Mouse (Mus musculus) neural tube, embryonic 12.5 days (tissue): ENCODE measurements around the gene Bag6. TPM values are rescaled to one million over a fixed set of nuclear protein-coding genes. Genes with fewer than 3 reads are reported as not detected.
A peak's percentile ranks its signal among the peaks of the same experiment; 100 is the strongest.

ENCODE experiments used
- ATAC-seq: fragments of 200-750 bp; cut with Nextera tagmentation; 2 replicates; pipeline ENCODE4 v1.8.0; 2017; ENCODE audit warnings: low read depth, mild to moderate bottlenecking, moderate TSS enrichment, moderate library complexity; ENCODE audit not compliant: low FRiP score
- H3K27ac ChIP-seq: fragments of 300-500 bp; sonication (generic); 2 replicates; pipeline ENCODE4 v1.5.1; 2016
- H3K27me3 ChIP-seq: fragments of 300-500 bp; sonication (generic); replicated peaks from 2 replicates; pipeline ENCODE4 v1.6.1; 2016; ENCODE audit warnings: mild to moderate bottlenecking
- H3K36me3 ChIP-seq: fragments of 300-500 bp; sonication (generic); 2 replicates; pipeline ENCODE4 v1.6.1; 2016; ENCODE audit warnings: mild to moderate bottlenecking
- H3K4me1 ChIP-seq: fragments of 300-500 bp; sonication (generic); 2 replicates; pipeline ENCODE4 v1.6.1; 2016
- H3K4me2 ChIP-seq: fragments of 300-500 bp; sonication (generic); replicated peaks from 2 replicates; pipeline ENCODE4 v1.6.1; 2016; ENCODE audit warnings: mild to moderate bottlenecking
- H3K4me3 ChIP-seq: fragments of 300-500 bp; sonication (generic); 2 replicates; pipeline ENCODE4 v1.5.1; 2016
- H3K9ac ChIP-seq: fragments of 300-500 bp; sonication (generic); 2 replicates; pipeline ENCODE4 v1.6.1; 2016; ENCODE audit warnings: mild to moderate bottlenecking
- H3K9me3 ChIP-seq: fragments of 300-500 bp; sonication (generic); 2 replicates; pipeline ENCODE4 v1.6.1; 2016; ENCODE audit warnings: mild to moderate bottlenecking
- WGBS: fragments of 180-500 bp; shearing (Covaris S2); methylation state at CpG from one replicate; pipeline ENCODE4 v1.1.7; 2016; 5-methylcytosine and 5-hydroxymethylcytosine counted together
- polyA plus RNA-seq: library from polyadenylated mRNA; unstranded; fragments of >200 nt; fragmentation: Nextera tagmentation; extraction: Ambion mirVana; gene quantifications from 2 replicates; pipeline ENCODE4 v1.2.1, GENCODE M21; 2016

Gene Bag6
- polyA plus RNA-seq, 1 experiment from 2014 or later: 82.8 TPM

- Histone ChIP-seq H3K9ac (no peak overlapping the region), H3K4me1 (no peaks in the 10 kb centered on the region), H3K4me3 (no peak overlapping the region), H3K9me3 (no peaks in the 10 kb centered on the region), H3K4me2 (no peak overlapping the region), H3K27me3 (no peaks in the 10 kb centered on the region), H3K27ac (no peak overlapping the region), H3K36me3 (peaks cover 72% of the 10 kb centered on the region)
- ATAC-seq: no peak
- 92% methylated on average over 11 of the region's 11 CpGs for WGBS
Measured at GRCm38 (mm10) chr17:35101161-35101560, 33.8 kb upstream of the Bag6 start.

- 80% methylated on average over 8 of the region's 8 CpGs for WGBS
- no peak overlapping the region for H3K4me2 ChIP-seq
- H3K9ac ChIP-seq: no peak overlapping the region
- peaks cover 61% of the 10 kb centered on the region for H3K36me3 ChIP-seq
- H3K9me3 ChIP-seq: no peaks in the 10 kb centered on the region
- no peak for ATAC-seq
- H3K4me3 ChIP-seq: peak overlapping the region; percentile 5; the same call in 1 of the 2 replicates
- H3K27ac ChIP-seq: no peak overlapping the region
- H3K27me3 ChIP-seq: no peaks in the 10 kb centered on the region
- H3K4me1 ChIP-seq: no peaks in the 10 kb centered on the region
Measured at GRCm38 (mm10) chr17:35102299-35102698, 32.7 kb upstream of the Bag6 start.

GRCm38 (mm10) chr17:35103221-35103690 lies 31.7 kb upstream of the Bag6 start:
- no peaks in the 10 kb centered on the region for H3K9me3 ChIP-seq
- WGBS: 75% methylated on average over 6 of the region's 6 CpGs
- no peak overlapping the region for H3K4me2 ChIP-seq
- H3K4me1 ChIP-seq: no peaks in the 10 kb centered on the region
- no peak for ATAC-seq
- no peak overlapping the region for H3K4me3 ChIP-seq
- H3K27me3 ChIP-seq: no peaks in the 10 kb centered on the region
- peaks cover 56% of the 10 kb centered on the region for H3K36me3 ChIP-seq
- no peak overlapping the region for H3K9ac ChIP-seq
- H3K27ac ChIP-seq: no peak overlapping the region

- Histone ChIP-seq H3K27me3 (no peaks in the 10 kb centered on the region), H3K9me3 (no peaks in the 10 kb centered on the region), H3K27ac (no peak overlapping the region), H3K4me3 (no peak overlapping the region), H3K36me3 (peaks cover 47% of the 10 kb centered on the region), H3K9ac (no peak overlapping the region), H3K4me1 (no peaks in the 10 kb centered on the region), H3K4me2 (no peak overlapping the region)
- WGBS: 88% methylated on average over 7 of the region's 7 CpGs
- ATAC-seq: no peak
Measured at GRCm38 (mm10) chr17:35104079-35104478, 30.9 kb upstream of the Bag6 start.

GRCm38 (mm10) chr17:35104754-35105153 lies 30.2 kb upstream of the Bag6 start:
- Histone ChIP-seq H3K27me3 (no peaks in the 10 kb centered on the region), H3K9ac (0 out of 2 replicates have a peak overlapping the region, but pooled peaks have one; percentile 21), H3K27ac (no peak overlapping the region), H3K9me3 (no peaks in the 10 kb centered on the region), H3K4me1 (no peaks in the 10 kb centered on the region), H3K36me3 (peaks cover 41% of the 10 kb centered on the region), H3K4me3 (no peak overlapping the region), H3K4me2 (no peak overlapping the region)
- ATAC-seq: no peak
- WGBS: 78% methylated on average over 6 of the region's 6 CpGs

GRCm38 (mm10) chr17:35105740-35106389 lies 29.1 kb upstream of the Bag6 start:
- no peaks in the 10 kb centered on the region for H3K9me3 ChIP-seq
- no peaks in the 10 kb centered on the region for H3K4me1 ChIP-seq
- no peak overlapping the region; the same call in 1 of the 2 replicates for H3K4me2 ChIP-seq
- no peaks in the 10 kb centered on the region for H3K27me3 ChIP-seq
- H3K36me3 ChIP-seq: peaks cover 30% of the 10 kb centered on the region
- ATAC-seq: no peak
- no peak overlapping the region for H3K4me3 ChIP-seq
- 28% methylated on average over 13 of the region's 13 CpGs for WGBS
- H3K27ac ChIP-seq: no peak overlapping the region
- peak overlapping the region; percentile 13; the same call in 1 of the 2 replicates for H3K9ac ChIP-seq

GRCm38 (mm10) chr17:35106522-35106921 lies 28.5 kb upstream of the Bag6 start:
- Histone ChIP-seq H3K27me3 (no peaks in the 10 kb centered on the region), H3K9me3 (no peaks in the 10 kb centered on the region), H3K4me3 (no peak overlapping the region), H3K36me3 (peaks cover 23% of the 10 kb centered on the region), H3K4me2 (no peak overlapping the region), H3K9ac (peak overlapping the region; percentile 13; the same call in 1 of the 2 replicates), H3K4me1 (no peaks in the 10 kb centered on the region), H3K27ac (no peak overlapping the region)
- 79% methylated on average over 3 of the region's 3 CpGs for WGBS
- no peak for ATAC-seq

- no peak for ATAC-seq
- Histone ChIP-seq H3K27ac (no peak within 1 kb of the TSS), H3K4me1 (no peaks in the 10 kb centered on the region; the same call in 1 of the 2 replicates), H3K9ac (no peak within 1 kb of the TSS), H3K4me3 (no peak within 1 kb of the TSS), H3K36me3 (peaks cover 7% of the 10 kb centered on the region), H3K27me3 (no peaks in the 10 kb centered on the region), H3K9me3 (no peaks in the 10 kb centered on the region), H3K4me2 (no peak within 1 kb of the TSS)
- 80% methylated on average over 6 of the region's 6 CpGs for WGBS
Measured at GRCm38 (mm10) chr17:35108097-35108496, 26.9 kb upstream of the Bag6 start, which contains the start of gene Ly6g5c. Gene Ly6g5c, plus strand, starts transcription at chr17:35108279.

GRCm38 (mm10) chr17:35111774-35112173 lies 23.2 kb upstream of the Bag6 start:
- H3K27ac ChIP-seq: no peak overlapping the region
- peaks cover 29% of the 10 kb centered on the region for H3K36me3 ChIP-seq
- no peak overlapping the region for H3K4me2 ChIP-seq
- no peaks in the 10 kb centered on the region; the same call in 1 of the 2 replicates for H3K4me1 ChIP-seq
- H3K9ac ChIP-seq: no peak overlapping the region
- H3K27me3 ChIP-seq: no peaks in the 10 kb centered on the region
- 76% methylated on average over 9 of the region's 9 CpGs for WGBS
- no peak for ATAC-seq
- H3K9me3 ChIP-seq: no peaks in the 10 kb centered on the region
- no peak overlapping the region for H3K4me3 ChIP-seq

GRCm38 (mm10) chr17:35115046-35116019 lies 19.6 kb upstream of the Bag6 start, which contains the start of gene Ly6g5b:
Gene Ly6g5b, minus strand, starts transcription at chr17:35115428.
- Histone ChIP-seq H3K36me3 (peaks cover 49% of the 10 kb centered on the region), H3K27me3 (no peaks in the 10 kb centered on the region)

GRCm38 (mm10) chr17:35120745-35121142 lies 14.2 kb upstream of the Bag6 start:
- H3K27me3 ChIP-seq: no peaks in the 10 kb centered on the region
- H3K36me3 ChIP-seq: peaks cover 45% of the 10 kb centered on the region
- H3K4me2 ChIP-seq: peak overlapping the region; percentile 97
- H3K4me3 ChIP-seq: peak overlapping the region; percentile 90
- H3K27ac ChIP-seq: peak overlapping the region; percentile 22; the same call in 1 of the 2 replicates
- under 1% methylated on average over 33 of the region's 33 CpGs for WGBS
- H3K4me1 ChIP-seq: peaks cover 16% of the 10 kb centered on the region
- peak overlapping the region; percentile 96 for H3K9ac ChIP-seq
- no peak; the same call in 1 of the 2 replicates for ATAC-seq
- H3K9me3 ChIP-seq: no peaks in the 10 kb centered on the region

More at GRCm38 (mm10) chr17:35115046-35116019, 19.6 kb upstream of the Bag6 start, which contains the start of gene Ly6g5b:
- no peaks in the 10 kb centered on the region for H3K9me3 ChIP-seq
- no peak within 1 kb of the TSS for H3K27ac ChIP-seq
- no peak within 1 kb of the TSS for H3K4me2 ChIP-seq
- no peak within 1 kb of the TSS for H3K9ac ChIP-seq
- 86% methylated on average over 8 of the region's 8 CpGs for WGBS
- no peak for ATAC-seq
- H3K4me1 ChIP-seq: peaks cover 7% of the 10 kb centered on the region
- no peak within 1 kb of the TSS for H3K4me3 ChIP-seq
